Mouse (Mus musculus) bone marrow, adult 2 months (tissue): ENCODE data around the gene Limch1.

Source experiments
- CTCF ChIP-seq: fragments of 200-500 bp; IDR thresholded peaks from 2 replicates; pipeline ENCODE4 v1.5.1; 2011; ENCODE audit warnings: low read length, control low read depth; ENCODE audit not compliant: control insufficient read depth, insufficient read depth
- POLR2A ChIP-seq: fragments of 200-500 bp; IDR thresholded peaks from 2 replicates; pipeline ENCODE4 v1.6.1; 2011; ENCODE audit warnings: low read depth, mild to moderate bottlenecking, control low read depth, low read length, borderline replicate concordance; ENCODE audit not compliant: control insufficient read depth

- no peak for TF ChIP-seq CTCF
- TF ChIP-seq POLR2A, result no peak
Observed at GRCm38 (mm10) chr5:67032601-67033000, 287.0 kb downstream of the Limch1 start.
